Mouse (Mus musculus) stomach, postnatal 0 days (tissue): ENCODE results near the gene Gm38100.

Experiments
- CTCF ChIP-seq: IDR thresholded peaks from 2 replicates; pipeline ENCODE4 v1.5.1; 2016; ENCODE audit warnings: antibody characterized with exemption, low read depth, mild to moderate bottlenecking, moderate library complexity
- EP300 ChIP-seq: optimal IDR thresholded peaks from 2 replicates; pipeline ENCODE3; 2016; ENCODE audit warnings: antibody characterized with exemption

DNA sequence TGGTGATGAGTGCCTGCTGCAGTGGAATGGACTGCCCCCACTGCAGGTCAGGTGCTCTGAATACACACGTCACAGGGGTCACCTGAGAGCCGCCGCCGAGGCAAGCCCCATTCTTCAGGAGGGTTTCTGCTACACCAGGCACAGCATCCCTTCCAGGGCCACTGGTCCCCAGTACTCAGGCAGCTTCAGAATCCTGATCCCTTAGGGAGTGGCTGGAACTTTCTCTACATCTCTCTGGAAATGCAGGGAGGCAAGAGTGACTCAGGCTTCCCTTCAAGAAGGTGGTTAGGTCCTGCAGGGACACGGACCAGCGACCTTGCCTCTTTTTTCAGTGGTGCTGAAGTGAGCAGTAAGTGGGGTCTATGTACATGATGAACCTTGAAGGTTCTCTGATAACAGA, 26.9 kb upstream of the Gm38100 start:
- TF ChIP-seq CTCF, result no peak
- no peak for TF ChIP-seq EP300
